Mouse (Mus musculus): ENCODE measurements around the gene Olfr325. TPM values are rescaled to one million over a fixed set of nuclear protein-coding genes. Genes with fewer than 3 reads are reported as not detected.
"Not testable (repeated sequence)": the region's sequence is repeated elsewhere in the genome, so short reads cannot be mapped to it uniquely, and the experiment has no call there.

The Olfr325 gene
- polyA plus RNA-seq (2015; fragmentation: Nextera tagmentation; extraction: Ambion mirVana) = not detected in 2 replicates

DNA sequence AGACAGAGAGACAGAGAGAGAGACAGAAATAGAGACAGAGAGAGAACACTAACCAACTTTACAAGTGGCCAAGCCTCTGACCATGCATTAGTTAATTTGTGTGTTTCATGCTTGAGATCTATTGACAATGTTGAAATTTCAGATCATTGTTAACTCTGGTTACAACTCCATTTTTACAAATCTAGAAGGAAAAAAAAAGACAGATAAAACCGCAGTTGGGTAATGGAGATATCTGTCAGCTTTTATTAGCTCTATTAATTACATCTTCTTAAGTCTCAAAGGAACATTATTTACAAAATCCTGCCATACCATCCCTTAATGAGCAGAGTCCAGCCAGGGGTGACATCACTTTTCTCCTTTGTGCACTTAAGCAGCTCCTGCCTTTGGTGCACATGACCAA is at the start of gene Olfr325:
Gene Olfr325, plus strand, starts transcription at position 301 of the 400 bp plus-strand sequence.
- Histone ChIP-seq H3K36me3 (ENCODE audit: control insufficient read depth, insufficient read depth, low read length) (no peaks in the 10 kb centered on the region), H3K4me2 (ENCODE audit: low read depth, low read length) (no peak within 1 kb of the TSS), H3K27me3 (ENCODE audit: control insufficient read depth, insufficient read depth, low read length) (no peaks in the 10 kb centered on the region), H3K4me3 (replicated peaks; ENCODE audit: low read length) (no peak within 1 kb of the TSS), H3K9me3 (replicated peaks; ENCODE audit: control insufficient read depth, low read length) (no peaks in the 10 kb centered on the region), H3K9ac (ENCODE audit: low read length) (no peak within 1 kb of the TSS), H3K27ac (ENCODE audit: low read length) (no peak within 1 kb of the TSS), H3K4me1 (ENCODE audit: control insufficient read depth, insufficient read depth, low read length) (no peaks in the 10 kb centered on the region)
- 49% methylated on average over 1 of the region's 1 CpGs for WGBS
- no peak for ATAC-seq (ENCODE audit: insufficient read depth, low FRiP score)

DNA sequence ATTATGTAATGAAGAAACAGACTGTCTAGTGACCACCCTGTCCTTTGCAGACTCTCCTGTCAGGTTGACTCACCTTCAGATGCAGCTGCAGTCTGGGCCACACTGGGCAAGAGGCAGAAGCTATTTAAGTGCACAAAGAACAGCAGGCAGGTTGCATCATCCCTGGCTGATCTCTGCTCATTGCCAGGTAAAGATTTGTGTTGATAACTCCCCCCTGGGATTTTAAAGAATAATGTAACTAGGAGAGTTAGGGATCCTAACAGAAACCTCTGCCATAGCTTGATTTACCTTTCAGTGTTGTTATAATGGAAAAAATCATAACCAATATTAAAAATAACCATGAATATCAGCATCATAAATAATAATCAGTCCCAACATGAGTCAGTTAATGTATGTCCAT is 42.8 kb upstream of the Olfr325 start, which contains the start of gene Olfr330:
Gene Olfr330, minus strand, starts transcription at position 101 of the 400 bp plus-strand sequence.
- not testable (repeated sequence) for H3K36me3 ChIP-seq (ENCODE audit: control insufficient read depth, insufficient read depth, low read length); H3K4me3 ChIP-seq (replicated peaks; ENCODE audit: low read length); H3K9ac ChIP-seq (ENCODE audit: low read length); H3K9me3 ChIP-seq (replicated peaks; ENCODE audit: control insufficient read depth, low read length); H3K4me2 ChIP-seq (ENCODE audit: low read depth, low read length); H3K27me3 ChIP-seq (ENCODE audit: control insufficient read depth, insufficient read depth, low read length); ATAC-seq (ENCODE audit: insufficient read depth, low FRiP score); H3K4me1 ChIP-seq (ENCODE audit: control insufficient read depth, insufficient read depth, low read length); H3K27ac ChIP-seq (ENCODE audit: low read length)

DNA sequence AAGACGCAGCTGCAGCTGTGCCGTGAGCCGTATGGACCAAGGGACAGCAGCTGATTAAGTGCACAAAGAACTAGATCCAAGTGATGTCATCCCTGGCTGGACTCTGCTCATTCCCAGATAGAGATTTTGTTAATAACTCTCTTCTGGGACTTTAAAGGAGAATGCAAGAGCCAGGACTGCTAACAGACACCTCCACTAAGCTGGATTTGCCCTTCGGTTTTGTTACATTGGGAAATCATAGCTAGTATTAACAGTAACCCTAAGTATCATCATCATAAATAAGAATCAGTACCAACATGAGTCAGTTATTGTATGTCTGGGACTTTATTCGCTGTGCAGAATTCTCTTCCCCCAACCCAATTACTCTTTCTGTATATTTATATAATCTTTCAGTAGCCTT is 31.2 kb upstream of the Olfr325 start, which contains the start of gene Olfr329-ps:
Gene Olfr329-ps, minus strand, starts transcription at position 101 of the 400 bp plus-strand sequence.
- 71% methylated on average over 5 of the region's 5 CpGs for WGBS
- Histone ChIP-seq H3K9ac (ENCODE audit: low read length) (no peak within 1 kb of the TSS), H3K4me3 (replicated peaks; ENCODE audit: low read length) (no peak within 1 kb of the TSS), H3K27me3 (ENCODE audit: control insufficient read depth, insufficient read depth, low read length) (no peaks in the 10 kb centered on the region), H3K36me3 (ENCODE audit: control insufficient read depth, insufficient read depth, low read length) (no peaks in the 10 kb centered on the region), H3K4me2 (ENCODE audit: low read depth, low read length) (no peak within 1 kb of the TSS), H3K27ac (ENCODE audit: low read length) (no peak within 1 kb of the TSS), H3K4me1 (ENCODE audit: control insufficient read depth, insufficient read depth, low read length) (no peaks in the 10 kb centered on the region), H3K9me3 (replicated peaks; ENCODE audit: control insufficient read depth, low read length) (no peaks in the 10 kb centered on the region)
- ATAC-seq (ENCODE audit: insufficient read depth, low FRiP score) = no peak

DNA sequence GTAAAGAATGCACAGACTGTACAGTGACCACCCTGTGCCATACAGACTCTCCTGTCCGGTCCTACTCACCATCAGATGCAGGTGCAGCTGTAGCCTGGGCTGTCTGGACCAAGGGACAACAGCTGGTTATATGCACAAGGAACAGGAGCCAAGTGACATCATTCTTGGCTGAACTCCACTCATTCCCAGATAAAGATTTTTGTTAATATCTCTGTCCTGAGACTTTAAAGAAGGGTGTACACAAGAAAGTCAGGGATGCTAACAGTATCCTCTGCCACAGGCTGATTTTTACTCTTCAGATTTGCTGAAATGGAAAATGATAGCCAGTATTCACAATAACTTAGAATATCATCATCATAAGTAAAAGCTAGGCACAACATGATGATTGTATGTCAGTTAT is 22.0 kb upstream of the Olfr325 start, which contains the start of gene Olfr328:
Gene Olfr328, minus strand, starts transcription at position 101 of the 400 bp plus-strand sequence.
- Histone ChIP-seq H3K9me3 (replicated peaks; ENCODE audit: control insufficient read depth, low read length) (no peaks in the 10 kb centered on the region), H3K36me3 (ENCODE audit: control insufficient read depth, insufficient read depth, low read length) (no peaks in the 10 kb centered on the region), H3K4me2 (ENCODE audit: low read depth, low read length) (no peak within 1 kb of the TSS), H3K27ac (ENCODE audit: low read length) (no peak within 1 kb of the TSS), H3K4me1 (ENCODE audit: control insufficient read depth, insufficient read depth, low read length) (no peaks in the 10 kb centered on the region), H3K9ac (ENCODE audit: low read length) (no peak within 1 kb of the TSS), H3K27me3 (ENCODE audit: control insufficient read depth, insufficient read depth, low read length) (no peaks in the 10 kb centered on the region), H3K4me3 (replicated peaks; ENCODE audit: low read length) (no peak within 1 kb of the TSS)
- ATAC-seq (ENCODE audit: insufficient read depth, low FRiP score) = no peak
- 80% methylated on average over 1 of the region's 1 CpGs for WGBS

DNA sequence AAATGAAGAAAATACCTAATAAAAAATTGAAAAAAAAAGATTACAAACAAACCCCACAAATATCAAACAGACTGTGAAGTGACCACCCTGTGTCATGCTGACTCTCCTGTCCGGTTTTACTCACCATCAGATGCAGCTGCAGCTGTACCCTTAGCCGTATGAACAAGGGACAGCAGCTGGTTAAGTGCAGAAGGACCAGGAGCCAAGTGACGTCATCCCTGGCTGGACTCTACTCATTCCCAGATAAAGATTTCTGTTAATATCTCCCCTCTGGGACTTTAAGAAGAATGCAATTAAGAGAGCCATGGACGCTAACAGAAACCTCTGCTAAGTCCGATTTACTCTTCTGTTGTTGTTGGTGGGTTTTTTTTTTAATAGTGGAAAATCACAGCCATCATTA is 7.1 kb upstream of the Olfr325 start, which contains the start of gene Olfr224:
Gene Olfr224, minus strand, starts transcription at position 149 of the 400 bp plus-strand sequence.
- Histone ChIP-seq H3K4me2 (ENCODE audit: low read depth, low read length) (no peak within 1 kb of the TSS), H3K9ac (ENCODE audit: low read length) (no peak within 1 kb of the TSS), H3K4me3 (replicated peaks; ENCODE audit: low read length) (no peak within 1 kb of the TSS), H3K36me3 (ENCODE audit: control insufficient read depth, insufficient read depth, low read length) (no peaks in the 10 kb centered on the region), H3K4me1 (ENCODE audit: control insufficient read depth, insufficient read depth, low read length) (no peaks in the 10 kb centered on the region), H3K27ac (ENCODE audit: low read length) (no peak within 1 kb of the TSS), H3K9me3 (replicated peaks; ENCODE audit: control insufficient read depth, low read length) (no peaks in the 10 kb centered on the region), H3K27me3 (ENCODE audit: control insufficient read depth, insufficient read depth, low read length) (no peaks in the 10 kb centered on the region)
- ATAC-seq (ENCODE audit: insufficient read depth, low FRiP score) = no peak
- 63% methylated on average over 5 of the region's 5 CpGs for WGBS

DNA sequence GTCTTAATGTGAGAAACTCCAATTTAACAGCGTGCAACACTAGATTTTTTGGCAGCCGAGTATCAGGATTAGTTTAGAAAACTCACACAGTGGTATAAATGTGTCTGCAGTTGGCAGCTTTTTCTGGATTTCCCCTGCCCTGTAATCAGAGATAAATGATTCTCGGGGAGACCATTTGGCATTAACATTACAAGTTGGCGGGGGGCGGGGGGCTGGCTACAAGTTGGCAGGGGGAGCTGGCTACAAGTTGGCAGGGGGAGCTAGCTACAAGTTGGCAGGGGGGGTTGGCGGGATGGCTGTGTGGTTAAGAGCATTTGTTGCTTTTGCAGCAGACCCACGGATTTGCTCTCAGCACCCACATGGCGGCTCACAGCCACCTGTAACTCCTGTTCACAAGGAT is 1.1 kb downstream of the Olfr325 start:
- no peaks in the 10 kb centered on the region for H3K36me3 ChIP-seq (ENCODE audit: control insufficient read depth, insufficient read depth, low read length)
- WGBS = 65% methylated on average over 8 of the region's 8 CpGs
- H3K9me3 ChIP-seq (replicated peaks; ENCODE audit: control insufficient read depth, low read length) = no peaks in the 10 kb centered on the region
- no peak overlapping the region for H3K27ac ChIP-seq (ENCODE audit: low read length)
- H3K4me3 ChIP-seq (replicated peaks; ENCODE audit: low read length) = no peak overlapping the region
- H3K4me2 ChIP-seq (ENCODE audit: low read depth, low read length) = no peak overlapping the region
- no peaks in the 10 kb centered on the region for H3K27me3 ChIP-seq (ENCODE audit: control insufficient read depth, insufficient read depth, low read length)
- no peak overlapping the region for H3K9ac ChIP-seq (ENCODE audit: low read length)
- H3K4me1 ChIP-seq (ENCODE audit: control insufficient read depth, insufficient read depth, low read length) = no peaks in the 10 kb centered on the region
- no peak for ATAC-seq (ENCODE audit: insufficient read depth, low FRiP score)

DNA sequence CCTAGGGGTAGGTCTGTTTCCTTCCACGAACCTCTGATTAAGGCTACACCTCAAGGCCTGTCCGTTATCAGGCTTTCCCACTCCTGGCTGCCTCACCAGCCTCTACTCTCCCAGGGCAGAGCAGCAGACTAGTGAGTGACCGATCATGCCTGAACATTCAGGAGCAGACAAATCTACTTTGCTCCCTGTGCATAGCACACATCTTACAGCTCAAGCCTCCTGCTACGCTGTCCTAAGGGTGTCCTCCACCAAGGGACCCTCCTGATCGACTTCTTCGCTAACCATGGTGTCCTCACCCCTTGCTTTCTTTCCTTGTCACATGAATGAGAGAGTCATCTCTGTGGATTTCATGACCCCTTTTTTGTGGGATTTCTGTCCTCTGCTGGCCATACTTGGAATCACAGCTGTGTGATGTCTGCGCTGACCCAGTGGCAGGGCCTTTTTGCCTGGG is 10.4 kb downstream of the Olfr325 start:
- ATAC-seq (ENCODE audit: insufficient read depth, low FRiP score) = no peak
- 67% methylated on average over 7 of the region's 7 CpGs for WGBS
- H3K4me3 ChIP-seq (replicated peaks; ENCODE audit: low read length) = no peak overlapping the region
- H3K4me2 ChIP-seq (ENCODE audit: low read depth, low read length) = no peak overlapping the region
- no peak overlapping the region for H3K27ac ChIP-seq (ENCODE audit: low read length)
- H3K9ac ChIP-seq (ENCODE audit: low read length) = no peak overlapping the region
- H3K4me1 ChIP-seq (ENCODE audit: control insufficient read depth, insufficient read depth, low read length) = no peaks in the 10 kb centered on the region
- H3K36me3 ChIP-seq (ENCODE audit: control insufficient read depth, insufficient read depth, low read length) = no peaks in the 10 kb centered on the region
- no peaks in the 10 kb centered on the region for H3K9me3 ChIP-seq (replicated peaks; ENCODE audit: control insufficient read depth, low read length)
- no peaks in the 10 kb centered on the region for H3K27me3 ChIP-seq (ENCODE audit: control insufficient read depth, insufficient read depth, low read length)

DNA sequence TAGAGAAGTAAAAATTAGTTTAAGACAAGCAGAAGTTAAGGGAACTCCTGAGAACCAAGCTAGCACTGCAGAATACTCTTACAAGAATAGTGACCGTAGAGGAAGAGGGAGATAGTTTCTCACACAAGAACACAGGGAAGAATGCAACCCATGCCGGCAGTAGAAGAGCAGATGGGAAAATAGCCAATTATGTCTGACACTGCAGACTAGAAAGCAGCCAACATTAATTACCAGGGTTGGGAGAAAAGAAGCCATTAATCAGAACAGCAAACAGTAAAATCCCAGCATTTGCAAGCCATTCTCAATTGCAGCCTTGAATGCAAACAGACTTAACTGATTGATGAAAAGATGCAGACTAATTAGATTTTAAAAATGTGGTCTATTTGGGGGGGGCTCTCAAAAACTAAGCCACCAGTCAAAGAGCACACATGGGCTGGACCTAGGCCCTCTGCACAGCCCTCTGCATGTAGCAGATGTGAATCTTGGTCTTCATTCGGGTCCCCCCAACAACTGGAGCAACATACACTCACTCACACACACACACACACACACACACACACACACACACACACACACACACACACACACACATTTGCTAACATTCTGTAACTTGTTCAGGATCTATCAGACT is 11.2 kb downstream of the Olfr325 start:
- no peaks in the 10 kb centered on the region for H3K27me3 ChIP-seq (ENCODE audit: control insufficient read depth, insufficient read depth, low read length)
- no peaks in the 10 kb centered on the region for H3K9me3 ChIP-seq (replicated peaks; ENCODE audit: control insufficient read depth, low read length)
- no peaks in the 10 kb centered on the region for H3K36me3 ChIP-seq (ENCODE audit: control insufficient read depth, insufficient read depth, low read length)
- H3K4me1 ChIP-seq (ENCODE audit: control insufficient read depth, insufficient read depth, low read length) = no peaks in the 10 kb centered on the region
- WGBS = 45% methylated on average over 3 of the region's 3 CpGs
- ATAC-seq (ENCODE audit: insufficient read depth, low FRiP score) = no peak
- no peak overlapping the region for H3K27ac ChIP-seq (ENCODE audit: low read length)
- H3K4me3 ChIP-seq (replicated peaks; ENCODE audit: low read length) = no peak overlapping the region
- no peak overlapping the region for H3K4me2 ChIP-seq (ENCODE audit: low read depth, low read length)
- no peak overlapping the region for H3K9ac ChIP-seq (ENCODE audit: low read length)

DNA sequence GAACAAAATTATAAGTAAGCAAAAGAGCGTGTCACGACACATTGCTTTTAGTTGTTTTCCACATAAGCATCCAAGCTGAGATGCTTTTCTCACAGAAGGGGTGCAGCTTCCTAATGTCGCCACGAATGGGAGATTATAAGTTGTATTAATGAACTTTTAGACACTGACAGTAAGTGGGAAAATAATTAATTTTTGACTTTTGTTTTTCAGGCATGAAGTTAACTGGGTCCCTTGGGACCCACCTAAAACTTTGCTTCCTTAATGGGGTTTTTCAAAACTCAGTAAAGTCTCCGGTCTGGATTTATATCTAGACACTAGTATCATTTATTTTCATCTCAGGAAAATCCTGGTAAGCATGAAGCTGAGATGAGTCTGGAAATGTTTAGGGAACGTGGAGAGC is 17.3 kb downstream of the Olfr325 start, which contains the start of gene Olfr324:
Gene Olfr324, plus strand, starts transcription at position 301 of the 400 bp plus-strand sequence.
- Histone ChIP-seq H3K36me3 (ENCODE audit: control insufficient read depth, insufficient read depth, low read length) (no peaks in the 10 kb centered on the region), H3K9ac (ENCODE audit: low read length) (no peak within 1 kb of the TSS), H3K4me3 (replicated peaks; ENCODE audit: low read length) (no peak within 1 kb of the TSS), H3K9me3 (replicated peaks; ENCODE audit: control insufficient read depth, low read length) (no peaks in the 10 kb centered on the region), H3K27me3 (ENCODE audit: control insufficient read depth, insufficient read depth, low read length) (no peaks in the 10 kb centered on the region), H3K4me1 (ENCODE audit: control insufficient read depth, insufficient read depth, low read length) (no peaks in the 10 kb centered on the region), H3K27ac (ENCODE audit: low read length) (no peak within 1 kb of the TSS), H3K4me2 (ENCODE audit: low read depth, low read length) (no peak within 1 kb of the TSS)
- ATAC-seq (ENCODE audit: insufficient read depth, low FRiP score) = no peak
- 76% methylated on average over 6 of the region's 6 CpGs for WGBS
